Comparison of ENCODE assay signal across 9 mouse cellular contexts in the genomic region with DNA sequence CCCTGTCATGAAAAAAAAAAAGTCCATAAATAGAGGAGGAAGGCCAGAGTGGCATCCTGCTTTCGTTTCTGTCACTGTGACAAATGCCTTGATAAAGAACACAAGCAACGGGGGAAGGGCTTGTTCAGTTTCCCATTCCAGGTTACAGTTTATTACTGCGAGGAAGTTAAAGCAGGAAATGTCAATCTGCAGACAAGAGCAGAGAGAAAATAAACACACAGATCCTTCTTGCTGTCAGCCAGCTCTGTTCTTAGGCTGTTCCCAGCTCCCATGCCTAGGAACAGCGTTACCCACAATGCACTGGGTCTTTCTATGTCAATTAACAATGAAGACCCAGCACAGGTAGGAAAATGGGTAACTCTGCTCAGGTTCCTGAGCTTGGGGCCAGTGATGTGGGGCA. TPM values are rescaled to one million over a fixed set of nuclear protein-coding genes. Genes with fewer than 3 reads are reported as not detected.
DNase-seq lines count a peak whose midpoint lies in the region; ATAC-seq and TF ChIP-seq lines count a peak whose summit lies in the region.
"Had no signal": no experiment of that assay in that cellular context is flagged by ENCODE, and none has a peak within 500 bp of the region (broad histone marks: within the 10 kb centered on the region; RNA-seq: fewer than 3 reads in every experiment).

No protein-coding gene starts in this region.

- H3K9me3 ChIP-seq in hindbrain, embryonic 16.5 days (ENCODE audit: control insufficient read depth, low read length), result no peaks in the 10 kb centered on the region
- H3K9me3 ChIP-seq in liver, embryonic 12.5 days (replicated peaks), result no peaks in the 10 kb centered on the region

- H3K27me3 ChIP-seq in hindbrain, embryonic 16.5 days (replicated peaks; ENCODE audit: control insufficient read depth, insufficient read depth, low read length), result peaks cover 10% of the 10 kb centered on the region
- H3K27me3 ChIP-seq in liver, embryonic 12.5 days (replicated peaks), result peaks cover 23% of the 10 kb centered on the region

- intact Hi-C loops in gastrocnemius, adult 2 months (cut with DNase I), result no loop called here
- intact Hi-C loops in left cerebral cortex, adult 2 months (cut with DNase I), result no loop called here

- peak overlapping the region; percentile 20 for H3K27ac ChIP-seq in gastrocnemius, adult 2 months
- peak overlapping the region; percentile 22 for H3K27ac ChIP-seq in bone marrow macrophage, adult 2 months (ENCODE audit: insufficient read depth, low read depth, low read length)
- H3K27ac ChIP-seq in hindbrain, embryonic 16.5 days (ENCODE audit: low read depth, low read length), result peak overlapping the region; percentile 58
- peak overlapping the region; percentile 71 for H3K27ac ChIP-seq in liver, embryonic 12.5 days
- no peak overlapping the region for H3K27ac ChIP-seq in left cerebral cortex, adult 2 months

- no peak overlapping the region for H3K4me2 ChIP-seq in hindbrain, embryonic 16.5 days (ENCODE audit: low read length)
- H3K4me2 ChIP-seq in liver, embryonic 12.5 days, result no peak overlapping the region

- H3K4me1 ChIP-seq in bone marrow macrophage, adult 2 months (ENCODE audit: control insufficient read depth, insufficient read depth, low read length), result peaks cover 18% of the 10 kb centered on the region
- no peaks in the 10 kb centered on the region for H3K4me1 ChIP-seq in hindbrain, embryonic 16.5 days (ENCODE audit: control insufficient read depth, insufficient read depth, low read depth, low read length)
- peaks cover 35% of the 10 kb centered on the region for H3K4me1 ChIP-seq in liver, embryonic 12.5 days

- no peak for ATAC-seq in hindbrain, embryonic 16.5 days
- ATAC-seq in liver, embryonic 12.5 days, result no peak

- no peaks in the 10 kb centered on the region for H3K36me3 ChIP-seq in hindbrain, embryonic 16.5 days (ENCODE audit: control insufficient read depth, insufficient read depth, low read length)
- H3K36me3 ChIP-seq in liver, embryonic 12.5 days, result peaks cover 5% of the 10 kb centered on the region; the same call in 1 of the 2 replicates

- no peak for DNase-seq in gastrocnemius, adult 2 months
- DNase-seq in gastrocnemius, adult 8-10 months (ENCODE audit: low spot score in 2 of 2), result no peak
- DNase-seq in left cerebral cortex, adult 2 months (ENCODE audit: extremely low spot score in 1 of 2, low spot score in 2 of 2), result no peak
- DNase-seq in frontal cortex, adult 2 months (ENCODE audit: extremely low spot score in 1 of 2, low spot score in 1 of 2), result no peak
- no peak for DNase-seq in urinary bladder, postnatal 25 days (ENCODE audit: low spot score)
- DNase-seq: adrenal gland, postnatal 14 days had no signal

- 61% methylated on average over 4 of the region's 4 CpGs for WGBS in hindbrain, embryonic 16.5 days
- 20% methylated on average over 4 of the region's 4 CpGs for WGBS in liver, embryonic 12.5 days (ENCODE audit: insufficient replicate concordance)

- TF ChIP-seq POLR2A in bone marrow macrophage, adult 2 months (IDR thresholded peaks at IDR 0.05; ENCODE audit: borderline replicate concordance, low read depth, low read length), result no peak

- no peak overlapping the region for H3K9ac ChIP-seq in hindbrain, embryonic 16.5 days (ENCODE audit: low read depth, low read length)
- no peak overlapping the region; the same call in 1 of the 2 replicates for H3K9ac ChIP-seq in liver, embryonic 12.5 days

- no peak for TF ChIP-seq CTCF in gastrocnemius, adult 2 months (IDR thresholded peaks at IDR 0.05)
- no peak for TF ChIP-seq CTCF in bone marrow macrophage, adult 2 months (IDR thresholded peaks at IDR 0.05; ENCODE audit: low read depth, low read length)
- no peak for TF ChIP-seq CTCF in left cerebral cortex, adult 2 months (IDR thresholded peaks at IDR 0.05)

- no peak overlapping the region for H3K4me3 ChIP-seq in gastrocnemius, adult 2 months
- no peak overlapping the region for H3K4me3 ChIP-seq in bone marrow macrophage, adult 2 months (ENCODE audit: insufficient read depth, low read length)
- H3K4me3 ChIP-seq in hindbrain, embryonic 16.5 days (ENCODE audit: low read length), result no peak overlapping the region
- H3K4me3 ChIP-seq in liver, embryonic 12.5 days, result no peak overlapping the region
- H3K4me3 ChIP-seq in left cerebral cortex, adult 2 months, result no peak overlapping the region

RNA-seq across cellular contexts. Expression of gene Eva1b, which starts 7.6 kb away (rescaled TPM):
- 1 to 10 TPM; 2.9 to 4.4 TPM for total RNA-seq in gastrocnemius, adult 2 months (2021)
- total RNA-seq in gastrocnemius, adult 8-10 months (2022), result 1 to 10 TPM; 2.0 to 4.9 (median 2.6) TPM
- 20.7 and 23.1 TPM in 2 replicates for polyA plus RNA-seq in bone marrow macrophage, adult 2 months (2012; ENCODE audit: insufficient read depth, insufficient read length, missing spikeins)
- 11.8 and 13.7 TPM in 2 replicates for polyA plus RNA-seq in hindbrain, embryonic 16.5 days (2015; fragmentation: Nextera tagmentation; extraction: Ambion mirVana)
- polyA plus RNA-seq in liver, embryonic 12.5 days (2016; fragmentation: Nextera tagmentation; extraction: Ambion mirVana), result 19.3 and 19.5 TPM in 2 replicates
- 1 to 10 TPM; 3.1 to 3.8 TPM for total RNA-seq in left cerebral cortex, adult 2 months (2021)
- polyA plus RNA-seq in frontal cortex, adult 2 months (2012; rRNA removed), result 8.6 and 9.3 TPM in 2 replicates

RNA-seq across cellular contexts. Expression of gene Sh3d21, which starts 8.1 kb away (rescaled TPM):
- 1 to 10 TPM in 1 of 2 experiments, under 1 TPM in 1; 0.97 to 1.2 TPM for total RNA-seq in gastrocnemius, adult 2 months (2021)
- total RNA-seq in gastrocnemius, adult 8-10 months (2022), result under 1 TPM; 0.46 to 0.86 (median 0.68) TPM
- polyA plus RNA-seq in bone marrow macrophage, adult 2 months (2012; ENCODE audit: insufficient read depth, insufficient read length, missing spikeins), result 1.3 and 2.0 TPM in 2 replicates
- polyA plus RNA-seq in hindbrain, embryonic 16.5 days (2015; fragmentation: Nextera tagmentation; extraction: Ambion mirVana), result 1.3 and 1.5 TPM in 2 replicates
- 1.3 and 1.6 TPM in 2 replicates for polyA plus RNA-seq in liver, embryonic 12.5 days (2016; fragmentation: Nextera tagmentation; extraction: Ambion mirVana)
- total RNA-seq in left cerebral cortex, adult 2 months (2021), result 1 to 10 TPM in 1 of 2 experiments, under 1 TPM in 1; 0.86 to 1.1 TPM
- polyA plus RNA-seq in frontal cortex, adult 2 months (2012; rRNA removed), result 1.0 TPM in 2 replicates

RNA-seq across cellular contexts. Expression of gene Thrap3, which starts 47.4 kb away (rescaled TPM):
- 100 to 1,000 TPM; 102 to 108 TPM for total RNA-seq in gastrocnemius, adult 2 months (2021)
- total RNA-seq in gastrocnemius, adult 8-10 months (2022), result 100 to 1,000 TPM in 3 of 4 experiments, 10 to 100 TPM in 1; 95.8 to 107 (median 105) TPM
- polyA plus RNA-seq in bone marrow macrophage, adult 2 months (2012; ENCODE audit: insufficient read depth, insufficient read length, missing spikeins), result 230 and 236 TPM in 2 replicates
- polyA plus RNA-seq in hindbrain, embryonic 16.5 days (2015; fragmentation: Nextera tagmentation; extraction: Ambion mirVana), result 107 and 120 TPM in 2 replicates
- polyA plus RNA-seq in liver, embryonic 12.5 days (2016; fragmentation: Nextera tagmentation; extraction: Ambion mirVana), result 162 and 163 TPM in 2 replicates
- 100 to 1,000 TPM; 149 to 158 TPM for total RNA-seq in left cerebral cortex, adult 2 months (2021)
- 95.8 and 103 TPM in 2 replicates for polyA plus RNA-seq in frontal cortex, adult 2 months (2012; rRNA removed)

RNA-seq across cellular contexts. Expression of gene Stk40, which starts 51.4 kb away (rescaled TPM):
- 100 to 1,000 TPM; 102 to 108 TPM for total RNA-seq in gastrocnemius, adult 2 months (2021)
- total RNA-seq in gastrocnemius, adult 8-10 months (2022), result 100 to 1,000 TPM; 122 to 135 (median 128) TPM
- 25.5 and 26.5 TPM in 2 replicates for polyA plus RNA-seq in bone marrow macrophage, adult 2 months (2012; ENCODE audit: insufficient read depth, insufficient read length, missing spikeins)
- 29.5 and 34.3 TPM in 2 replicates for polyA plus RNA-seq in hindbrain, embryonic 16.5 days (2015; fragmentation: Nextera tagmentation; extraction: Ambion mirVana)
- polyA plus RNA-seq in liver, embryonic 12.5 days (2016; fragmentation: Nextera tagmentation; extraction: Ambion mirVana), result 22.4 and 23.0 TPM in 2 replicates
- 10 to 100 TPM; 39.8 to 56.4 TPM for total RNA-seq in left cerebral cortex, adult 2 months (2021)
- 18.9 and 22.2 TPM in 2 replicates for polyA plus RNA-seq in frontal cortex, adult 2 months (2012; rRNA removed)

RNA-seq across cellular contexts. Expression of gene Lsm10, which starts 58.8 kb away (rescaled TPM):
- total RNA-seq in gastrocnemius, adult 2 months (2021), result 1 to 10 TPM; 7.3 to 7.4 TPM
- total RNA-seq in gastrocnemius, adult 8-10 months (2022), result 10 to 100 TPM in 1 of 4 experiments, 1 to 10 TPM in 3; 8.8 to 10.9 (median 9.4) TPM
- 37.9 and 38.6 TPM in 2 replicates for polyA plus RNA-seq in bone marrow macrophage, adult 2 months (2012; ENCODE audit: insufficient read depth, insufficient read length, missing spikeins)
- 51.3 and 55.8 TPM in 2 replicates for polyA plus RNA-seq in hindbrain, embryonic 16.5 days (2015; fragmentation: Nextera tagmentation; extraction: Ambion mirVana)
- 34.5 and 36.7 TPM in 2 replicates for polyA plus RNA-seq in liver, embryonic 12.5 days (2016; fragmentation: Nextera tagmentation; extraction: Ambion mirVana)
- 10 to 100 TPM; 11.3 to 14.4 TPM for total RNA-seq in left cerebral cortex, adult 2 months (2021)
- polyA plus RNA-seq in frontal cortex, adult 2 months (2012; rRNA removed), result 25.3 and 26.7 TPM in 2 replicates
